Mouse (Mus musculus): ENCODE results near the gene Ppp6r2.

- no peak for TF ChIP-seq CTCF (IDR thresholded peaks at IDR 0.05; ENCODE audit: control insufficient read depth, insufficient read depth, insufficient read length)
- no peak for TF ChIP-seq MYOG (IDR thresholded peaks at IDR 0.05; ENCODE audit: control insufficient read depth, extremely low read depth, insufficient read length)
Measured at GRCm38 (mm10) chr15:89308406-89309139, 97.2 kb downstream of the Ppp6r2 start.

Data from C2C12 (cell line).